Mouse (Mus musculus): ENCODE data around the gene Creb3l2. TPM values are rescaled to one million over a fixed set of nuclear protein-coding genes. Genes with fewer than 3 reads are reported as not detected.
A peak's percentile ranks its signal among the peaks of the same experiment; 100 is the strongest.
"Not testable (repeated sequence)": the region's sequence is repeated elsewhere in the genome, so short reads cannot be mapped to it uniquely, and the experiment has no call there.

Gene Creb3l2
- polyA plus RNA-seq, 1 experiment, result 5.6 TPM

DNA sequence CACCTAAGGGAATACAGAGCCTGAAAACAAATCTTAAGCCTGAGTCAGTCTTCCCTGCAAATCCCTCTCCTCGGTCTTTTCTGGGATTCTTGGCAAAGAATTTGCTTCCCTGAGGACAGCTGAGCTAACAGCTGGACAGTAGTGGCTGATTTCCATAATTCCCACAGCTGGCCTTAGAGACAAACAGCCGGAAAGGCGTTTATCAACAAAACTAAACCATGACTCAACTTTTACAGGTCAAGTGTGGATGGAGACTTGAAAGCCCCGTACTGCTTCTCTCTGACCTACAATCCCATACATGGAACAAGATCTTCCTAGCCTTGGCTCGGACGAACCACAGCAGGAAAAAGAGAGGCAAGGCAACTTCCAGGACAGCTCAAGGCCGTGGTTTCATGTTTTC lies 50.6 kb downstream of the Creb3l2 start:
- no peak overlapping the region for H3K4me3 ChIP-seq (ENCODE audit: insufficient read depth, low read length)
- H3K27ac ChIP-seq (ENCODE audit: insufficient read depth, low read length), result no peak overlapping the region
- no peaks in the 10 kb centered on the region for H3K4me1 ChIP-seq (ENCODE audit: control insufficient read depth, insufficient read depth, low read length)
- TF ChIP-seq POLR2A (IDR thresholded peaks at IDR 0.05; ENCODE audit: extremely low read depth, insufficient read depth, low read length) (no peak), CTCF (IDR thresholded peaks at IDR 0.05; ENCODE audit: extremely low read depth, insufficient read depth, low read length) (no peak)

DNA sequence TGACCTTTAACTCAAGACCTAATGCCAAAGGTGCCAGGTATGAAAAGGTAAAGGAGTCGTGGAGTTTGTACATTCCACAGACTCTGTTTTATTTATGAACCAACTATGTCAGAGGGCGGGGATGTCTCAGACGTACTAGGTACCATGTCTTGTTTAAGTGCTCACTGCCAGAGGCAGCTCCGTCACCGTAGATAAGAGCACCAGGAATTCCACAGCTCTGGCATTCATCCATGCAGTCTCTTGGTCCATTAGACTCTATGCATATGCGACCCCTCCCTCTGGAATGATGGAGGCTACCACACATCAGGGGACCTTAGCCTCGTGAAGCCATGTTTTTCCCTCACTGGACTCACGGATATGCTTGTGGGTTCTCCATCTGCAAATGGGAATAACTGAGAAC lies 53.0 kb downstream of the Creb3l2 start:
- no peak overlapping the region for H3K4me3 ChIP-seq (ENCODE audit: insufficient read depth, low read length)
- H3K4me1 ChIP-seq (ENCODE audit: control insufficient read depth, insufficient read depth, low read length), result no peaks in the 10 kb centered on the region
- no peak for TF ChIP-seq CTCF (IDR thresholded peaks at IDR 0.05; ENCODE audit: extremely low read depth, insufficient read depth, low read length)
- H3K27ac ChIP-seq (ENCODE audit: insufficient read depth, low read length), result no peak overlapping the region

DNA sequence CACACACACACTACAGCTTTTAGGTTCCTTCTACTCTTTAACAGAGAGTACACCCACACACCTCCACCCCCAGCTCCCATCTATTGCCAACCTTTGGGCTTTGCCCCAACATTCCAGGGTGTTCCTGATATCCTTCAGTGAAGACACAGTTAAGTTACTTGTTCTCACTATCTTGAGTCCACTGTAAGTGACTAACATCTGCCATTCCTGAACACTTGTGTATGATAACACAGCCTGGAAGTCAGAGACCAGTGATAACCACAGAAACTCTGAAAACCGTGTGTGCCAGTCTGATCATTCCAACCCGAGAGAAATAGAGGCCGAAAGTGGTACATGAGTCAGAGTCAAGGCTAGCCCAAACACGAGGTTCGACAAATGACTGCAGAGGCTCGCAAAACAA lies 53.4 kb downstream of the Creb3l2 start:
- Histone ChIP-seq H3K27ac (ENCODE audit: insufficient read depth, low read length) (no peak overlapping the region), H3K4me3 (ENCODE audit: insufficient read depth, low read length) (no peak overlapping the region), H3K4me1 (ENCODE audit: control insufficient read depth, insufficient read depth, low read length) (no peaks in the 10 kb centered on the region)
- TF ChIP-seq CTCF (IDR thresholded peaks at IDR 0.05; ENCODE audit: extremely low read depth, insufficient read depth, low read length) (no peak), POLR2A (IDR thresholded peaks at IDR 0.05; ENCODE audit: extremely low read depth, insufficient read depth, low read length) (no peak)

DNA sequence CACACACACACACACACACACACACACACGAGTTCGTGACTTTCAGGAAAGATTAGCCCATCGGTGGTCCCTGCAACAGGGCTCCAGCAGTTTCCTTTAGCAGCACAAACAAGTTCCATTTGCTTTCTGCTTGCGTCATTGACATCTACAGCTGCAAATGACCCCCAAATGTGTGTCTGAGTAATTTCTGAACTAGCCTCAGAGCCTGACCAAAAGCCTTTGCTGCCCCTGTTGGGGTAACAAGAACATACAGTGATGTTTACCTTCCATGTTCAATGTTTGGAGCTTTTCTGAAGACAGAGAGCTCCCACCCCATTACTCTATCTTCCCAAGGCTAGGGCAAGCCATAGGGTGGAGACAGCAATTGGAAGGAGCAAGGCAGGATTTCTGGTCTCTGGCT lies 54.7 kb downstream of the Creb3l2 start:
- no peak overlapping the region for H3K27ac ChIP-seq (ENCODE audit: insufficient read depth, low read length)
- no peak overlapping the region for H3K4me3 ChIP-seq (ENCODE audit: insufficient read depth, low read length)
- H3K4me1 ChIP-seq (ENCODE audit: control insufficient read depth, insufficient read depth, low read length), result no peaks in the 10 kb centered on the region
- no peak for TF ChIP-seq POLR2A (IDR thresholded peaks at IDR 0.05; ENCODE audit: extremely low read depth, insufficient read depth, low read length)

DNA sequence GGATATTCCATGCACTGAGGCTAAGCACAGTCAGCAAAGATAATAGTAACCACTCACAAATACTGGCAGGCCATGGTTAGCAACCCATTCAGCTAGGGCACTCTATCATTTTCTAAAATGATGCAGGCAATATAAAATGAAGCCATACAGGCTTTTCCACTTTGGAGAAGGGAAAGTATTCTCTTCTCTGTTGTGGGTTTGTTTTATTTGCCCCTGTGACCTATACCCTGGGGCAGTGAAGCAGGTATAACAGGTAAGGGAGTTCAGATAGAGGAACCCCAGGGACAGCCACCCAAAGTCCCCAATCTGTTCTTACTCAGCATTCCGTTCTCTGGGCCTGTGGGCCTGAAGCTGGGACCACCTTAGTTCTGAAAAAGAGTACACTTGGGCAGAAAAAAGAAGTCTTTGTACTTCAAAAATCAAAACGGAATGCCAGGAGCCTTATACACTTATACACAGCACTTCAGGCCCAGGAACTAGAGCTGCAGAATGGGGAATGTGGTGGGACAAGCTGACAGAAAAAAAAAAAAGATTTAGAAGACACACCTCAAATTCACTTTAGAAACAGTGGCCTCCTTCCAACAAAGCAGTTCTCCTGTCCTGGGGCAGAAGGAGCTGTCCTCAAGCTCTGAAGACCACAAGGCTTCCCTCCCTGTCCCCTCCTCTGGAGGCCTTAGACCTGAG lies 56.2 kb downstream of the Creb3l2 start:
- no peak for TF ChIP-seq POLR2A (IDR thresholded peaks at IDR 0.05; ENCODE audit: extremely low read depth, insufficient read depth, low read length)
- no peak for TF ChIP-seq CTCF (IDR thresholded peaks at IDR 0.05; ENCODE audit: extremely low read depth, insufficient read depth, low read length)

DNA sequence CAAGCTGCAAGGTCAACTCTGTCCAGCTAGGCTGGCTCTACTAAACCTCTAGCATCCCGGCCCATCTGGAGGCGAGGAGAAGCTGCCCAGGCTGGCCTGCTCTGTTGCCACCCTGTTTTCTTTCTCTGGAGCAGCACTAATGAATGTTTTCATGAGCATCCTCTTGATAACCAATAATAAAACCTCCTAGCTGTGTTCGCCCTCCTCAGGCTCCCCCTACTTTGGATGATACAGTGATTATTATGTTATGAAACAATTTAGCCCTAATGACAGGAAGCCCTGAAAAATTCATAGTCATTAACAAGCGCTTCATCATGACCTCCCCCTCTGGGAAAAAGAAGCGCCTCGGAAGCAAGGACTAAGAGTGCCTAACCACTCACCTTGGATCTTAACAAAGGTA lies 59.2 kb downstream of the Creb3l2 start:
- no peak for TF ChIP-seq CTCF (IDR thresholded peaks at IDR 0.05; ENCODE audit: extremely low read depth, insufficient read depth, low read length)
- no peak for TF ChIP-seq POLR2A (IDR thresholded peaks at IDR 0.05; ENCODE audit: extremely low read depth, insufficient read depth, low read length)
- H3K27ac ChIP-seq (ENCODE audit: insufficient read depth, low read length), result no peak overlapping the region
- H3K4me3 ChIP-seq (ENCODE audit: insufficient read depth, low read length), result no peak overlapping the region
- no peaks in the 10 kb centered on the region for H3K4me1 ChIP-seq (ENCODE audit: control insufficient read depth, insufficient read depth, low read length)

More for the DNA sequence above, 56.2 kb downstream of the Creb3l2 start:
- Histone ChIP-seq H3K4me3 (ENCODE audit: insufficient read depth, low read length) (no peak overlapping the region), H3K27ac (ENCODE audit: insufficient read depth, low read length) (no peak overlapping the region), H3K4me1 (ENCODE audit: control insufficient read depth, insufficient read depth, low read length) (no peaks in the 10 kb centered on the region)

DNA sequence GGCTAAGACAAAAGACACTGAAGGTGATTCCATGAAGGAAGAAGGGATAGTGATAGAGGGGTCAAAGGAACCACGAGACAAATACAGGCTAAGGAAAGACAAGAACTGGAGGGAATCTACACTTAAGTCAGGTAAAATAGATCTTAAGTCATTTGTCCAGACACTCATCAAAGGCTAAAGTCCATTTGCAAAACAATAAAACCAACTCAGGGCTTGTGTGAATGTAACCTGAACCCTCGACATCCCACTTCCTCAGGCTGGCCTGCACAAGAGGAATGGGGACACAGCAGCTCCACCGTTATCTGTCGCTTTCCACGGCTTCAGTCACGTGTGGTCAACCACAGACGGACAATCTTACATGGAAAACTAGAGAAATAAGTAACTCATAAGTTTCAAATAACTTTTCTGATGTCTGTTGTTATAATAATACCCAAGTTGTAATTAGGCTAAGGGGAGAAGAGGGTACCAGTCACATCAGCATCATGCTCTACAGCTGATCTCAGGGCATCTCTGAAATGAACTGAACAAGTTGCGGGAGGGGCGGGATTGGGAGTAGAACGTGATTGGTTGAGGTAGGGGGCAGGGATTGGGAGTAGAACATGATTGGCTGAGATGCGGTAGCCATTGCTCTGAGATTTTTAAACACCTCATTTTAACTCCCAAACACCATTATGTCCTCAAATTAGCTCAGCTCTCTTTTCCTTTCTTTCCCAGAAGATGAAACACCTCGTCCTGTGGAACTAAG lies 63.9 kb downstream of the Creb3l2 start:
- no peak overlapping the region for H3K27ac ChIP-seq (ENCODE audit: insufficient read depth, low read length)
- no peak overlapping the region for H3K4me3 ChIP-seq (ENCODE audit: insufficient read depth, low read length)
- TF ChIP-seq CTCF (IDR thresholded peaks at IDR 0.05; ENCODE audit: extremely low read depth, insufficient read depth, low read length) (no peak), POLR2A (IDR thresholded peaks at IDR 0.05; ENCODE audit: extremely low read depth, insufficient read depth, low read length) (no peak)
- no peaks in the 10 kb centered on the region for H3K4me1 ChIP-seq (ENCODE audit: control insufficient read depth, insufficient read depth, low read length)

DNA sequence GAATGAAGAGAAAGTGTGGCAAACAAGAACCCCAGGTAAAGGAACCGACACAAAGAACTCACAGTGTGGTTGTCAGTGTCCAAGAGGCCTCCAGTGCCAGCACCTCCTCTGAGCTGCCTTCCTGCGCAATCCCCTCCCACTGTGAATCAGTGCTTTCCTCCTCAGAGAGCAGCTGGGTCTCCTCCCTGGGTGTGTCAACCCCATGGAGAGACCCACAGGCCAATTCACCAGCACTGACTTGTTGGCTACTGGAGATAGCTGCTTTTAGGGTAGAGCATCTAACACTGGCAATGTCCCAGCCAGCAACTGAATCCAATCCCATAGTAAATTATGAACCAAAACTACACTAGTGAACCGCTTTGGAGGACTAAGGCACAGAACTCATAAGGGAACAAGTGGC lies 64.6 kb downstream of the Creb3l2 start:
- not testable (repeated sequence) for H3K4me1 ChIP-seq (ENCODE audit: control insufficient read depth, insufficient read depth, low read length); H3K4me3 ChIP-seq (ENCODE audit: insufficient read depth, low read length); H3K27ac ChIP-seq (ENCODE audit: insufficient read depth, low read length)

DNA sequence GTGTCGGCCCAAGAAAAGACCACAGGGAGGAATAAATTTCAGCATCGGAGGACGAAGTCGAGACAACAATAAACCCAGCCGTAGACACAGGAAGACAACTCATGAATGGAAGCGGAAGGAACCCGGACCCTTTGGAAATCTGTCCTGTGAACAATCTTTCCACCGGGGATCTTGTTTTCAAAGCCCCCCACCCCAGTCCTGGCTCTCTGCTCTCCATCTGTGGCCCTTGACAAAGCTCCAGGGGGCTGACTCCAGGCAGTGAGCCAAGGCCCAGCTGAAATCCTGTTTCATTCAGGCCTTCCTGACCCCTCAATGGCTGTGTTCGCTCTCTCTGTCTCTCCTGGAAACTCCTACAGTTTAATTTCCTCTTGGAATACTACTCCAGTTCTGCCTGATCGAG lies 66.5 kb downstream of the Creb3l2 start:
- no peak for TF ChIP-seq CTCF (IDR thresholded peaks at IDR 0.05; ENCODE audit: extremely low read depth, insufficient read depth, low read length)
- no peak for TF ChIP-seq POLR2A (IDR thresholded peaks at IDR 0.05; ENCODE audit: extremely low read depth, insufficient read depth, low read length)
- Histone ChIP-seq H3K27ac (ENCODE audit: insufficient read depth, low read length) (no peak overlapping the region), H3K4me1 (ENCODE audit: control insufficient read depth, insufficient read depth, low read length) (no peaks in the 10 kb centered on the region)

DNA sequence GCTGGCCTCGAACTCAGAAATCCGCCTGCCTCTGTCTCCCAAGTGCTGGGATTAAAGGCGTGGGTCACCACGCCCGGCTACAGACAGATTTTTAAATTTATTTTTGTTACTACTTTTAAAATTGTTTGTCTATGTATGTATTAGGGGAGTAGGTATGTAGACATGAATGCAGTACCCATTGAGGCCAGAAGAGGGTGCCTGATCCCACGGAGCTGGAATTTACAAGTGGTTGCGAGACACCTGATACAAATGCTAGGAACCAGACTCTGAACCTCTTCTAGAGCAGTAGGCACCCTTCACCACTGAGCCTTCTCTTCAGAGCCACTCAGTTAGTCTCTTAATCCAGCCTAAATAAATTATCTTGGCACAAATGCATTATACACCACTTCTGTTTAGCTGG lies 70.6 kb downstream of the Creb3l2 start:
- Histone ChIP-seq H3K4me3 (ENCODE audit: insufficient read depth, low read length) (no peak overlapping the region), H3K4me1 (ENCODE audit: control insufficient read depth, insufficient read depth, low read length) (no peaks in the 10 kb centered on the region), H3K27ac (ENCODE audit: insufficient read depth, low read length) (no peak overlapping the region)
- no peak for TF ChIP-seq POLR2A (IDR thresholded peaks at IDR 0.05; ENCODE audit: extremely low read depth, insufficient read depth, low read length)
- peak; percentile 35; the same call in 1 of the 2 replicates for TF ChIP-seq CTCF (IDR thresholded peaks at IDR 0.05; ENCODE audit: extremely low read depth, insufficient read depth, low read length)

More for the DNA sequence above, 66.5 kb downstream of the Creb3l2 start:
- no peak overlapping the region for H3K4me3 ChIP-seq (ENCODE audit: insufficient read depth, low read length)
